Mouse (Mus musculus) left cerebral cortex, adult 9 months (tissue): Measurements from ENCODE around the gene Sdc3.

Experiments
- DNase-seq, 2 experiments: peaks; one replicate each; pipeline ENCODE4 v3.0.0; 2022; ENCODE audit warnings: low spot score in 2 of 2

Sdc3 gene

DNA sequence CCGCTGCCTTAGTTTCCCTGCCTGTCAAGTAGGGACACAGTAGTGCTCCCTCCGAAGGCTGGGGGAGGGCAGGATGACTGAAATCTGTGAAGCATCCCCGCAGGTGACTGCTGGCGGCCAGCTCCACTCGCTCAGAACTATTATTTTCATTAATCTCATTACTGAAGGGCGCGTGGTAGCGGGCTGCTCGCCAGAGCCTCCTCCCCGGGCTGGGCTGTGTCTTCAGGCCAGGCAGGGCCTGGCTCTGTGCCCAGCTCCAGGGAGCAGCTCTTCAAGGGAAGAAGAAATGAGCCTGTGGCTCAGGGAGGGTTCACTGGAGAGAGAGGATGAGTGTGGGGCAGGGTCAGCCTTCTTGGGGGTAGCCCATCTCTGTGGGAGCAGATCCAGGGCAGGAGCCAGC, 82.3 kb downstream of the Sdc3 start:
- DNase-seq = peak in 1 of 2 experiments; percentile 35
